Mouse (Mus musculus) cerebellum, postnatal 4 days (tissue): Measurements from ENCODE around the gene Slc6a12.

Experiments used
- DNase-seq, 2 experiments: peaks; one replicate each; pipeline ENCODE4 v3.0.0; 2022; ENCODE audit warnings: low spot score in 2 of 2, mixed read lengths in 1 of 2

The Slc6a12 gene

GRCm38 (mm10) chr6:121412558-121413297 lies 69.9 kb downstream of the Slc6a12 start:
- DNase-seq = no peak
